In the genomic region with DNA sequence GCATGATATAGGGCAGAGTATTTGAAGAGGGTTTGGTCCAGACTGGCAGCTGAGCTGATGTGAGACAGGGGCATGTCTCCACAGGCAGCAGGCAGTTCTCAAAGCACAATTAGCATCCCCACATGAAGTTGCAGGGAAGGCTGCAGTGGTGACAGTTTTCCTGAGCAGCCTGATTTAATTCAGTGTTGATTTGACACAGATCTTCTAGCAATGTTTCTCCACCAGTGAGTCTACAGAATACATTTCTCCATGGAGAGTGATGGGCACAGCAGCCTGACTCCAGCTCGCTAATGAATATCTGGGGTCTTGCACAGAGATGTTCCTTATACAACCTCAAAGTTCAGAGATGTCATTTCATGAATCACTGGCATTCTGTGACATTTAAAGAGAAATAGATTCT, we compare ENCODE assay signal across 10 mouse cellular contexts.
"Had no signal": no experiment of that assay in that cellular context is flagged by ENCODE, and none has a peak within 500 bp of the region (broad histone marks: within the 10 kb centered on the region; RNA-seq: fewer than 3 reads in every experiment).

No protein-coding gene starts in this region.

- H3K27me3 ChIP-seq: kidney, embryonic 15.5 days; limb, embryonic 13.5 days; neural tube, embryonic 12.5 days had no signal

- H3K9ac ChIP-seq: kidney, embryonic 15.5 days; limb, embryonic 13.5 days; liver, embryonic 14.5 days; neural tube, embryonic 12.5 days had no signal

- DNase-seq: kidney, postnatal 14 days; left cerebral cortex, postnatal 4 days; lung, adult 18-20 months; right cerebral cortex, adult 18-20 months; right cerebral cortex, postnatal 25 days; thymus, postnatal 4 days had no signal

- H3K9me3 ChIP-seq: kidney, embryonic 15.5 days; limb, embryonic 13.5 days; neural tube, embryonic 12.5 days had no signal

- H3K27ac ChIP-seq: kidney, embryonic 15.5 days; limb, embryonic 13.5 days; liver, embryonic 14.5 days; neural tube, embryonic 12.5 days had no signal

- H3K4me3 ChIP-seq: kidney, embryonic 15.5 days; limb, embryonic 13.5 days; neural tube, embryonic 12.5 days had no signal

- H3K36me3 ChIP-seq: kidney, embryonic 15.5 days; neural tube, embryonic 12.5 days had no signal

- H3K4me2 ChIP-seq: kidney, embryonic 15.5 days; limb, embryonic 13.5 days; neural tube, embryonic 12.5 days had no signal

- H3K4me1 ChIP-seq: limb, embryonic 13.5 days had no signal
